Mouse (Mus musculus): ENCODE data around the gene Rbms1. TPM values are rescaled to one million over a fixed set of nuclear protein-coding genes. Genes with fewer than 3 reads are reported as not detected.
"Not testable (repeated sequence)": the region's sequence is repeated elsewhere in the genome, so short reads cannot be mapped to it uniquely, and the experiment has no call there.

The Rbms1 gene
- total RNA-seq, 2 experiments from 2014 or later, result 5.4 to 17.2 TPM

- no peak for ATAC-seq (replicated peaks; ENCODE audit: low FRiP score, poor library complexity, severe bottlenecking)
These were observed 106.9 kb downstream of the Rbms1 start for GRCm38 (mm10) chr2:60856097-60856496.

GRCm38 (mm10) chr2:60855006-60855405 lies 108.0 kb downstream of the Rbms1 start:
- no peak for ATAC-seq (replicated peaks; ENCODE audit: low FRiP score, poor library complexity, severe bottlenecking)

GRCm38 (mm10) chr2:60851898-60852297 lies 111.1 kb downstream of the Rbms1 start:
- ATAC-seq (replicated peaks; ENCODE audit: low FRiP score, poor library complexity, severe bottlenecking), result no peak

GRCm38 (mm10) chr2:60851057-60851718 lies 111.8 kb downstream of the Rbms1 start:
- ATAC-seq (replicated peaks; ENCODE audit: low FRiP score, poor library complexity, severe bottlenecking), result no peak

- no peak for ATAC-seq (replicated peaks; ENCODE audit: low FRiP score, poor library complexity, severe bottlenecking)
These were observed 114.5 kb downstream of the Rbms1 start for GRCm38 (mm10) chr2:60848478-60848877.

GRCm38 (mm10) chr2:60847984-60848383 lies 115.0 kb downstream of the Rbms1 start:
- ATAC-seq (replicated peaks; ENCODE audit: low FRiP score, poor library complexity, severe bottlenecking), result no peak

GRCm38 (mm10) chr2:60845316-60845894 lies 117.6 kb downstream of the Rbms1 start:
- no peak for ATAC-seq (replicated peaks; ENCODE audit: low FRiP score, poor library complexity, severe bottlenecking)

GRCm38 (mm10) chr2:60844259-60844658 lies 118.7 kb downstream of the Rbms1 start:
- no peak for ATAC-seq (replicated peaks; ENCODE audit: low FRiP score, poor library complexity, severe bottlenecking)

GRCm38 (mm10) chr2:60843633-60844032 lies 119.4 kb downstream of the Rbms1 start:
- no peak for ATAC-seq (replicated peaks; ENCODE audit: low FRiP score, poor library complexity, severe bottlenecking)

GRCm38 (mm10) chr2:60842976-60843375 lies 120.0 kb downstream of the Rbms1 start:
- no peak for ATAC-seq (replicated peaks; ENCODE audit: low FRiP score, poor library complexity, severe bottlenecking)

- no peak for ATAC-seq (replicated peaks; ENCODE audit: low FRiP score, poor library complexity, severe bottlenecking)
These were observed 122.1 kb downstream of the Rbms1 start for GRCm38 (mm10) chr2:60840922-60841321.

- no peak for ATAC-seq (replicated peaks; ENCODE audit: low FRiP score, poor library complexity, severe bottlenecking)
These were observed 123.5 kb downstream of the Rbms1 start for GRCm38 (mm10) chr2:60839498-60839897.

- no peak for ATAC-seq (replicated peaks; ENCODE audit: low FRiP score, poor library complexity, severe bottlenecking)
These were observed 124.1 kb downstream of the Rbms1 start for GRCm38 (mm10) chr2:60838856-60839255.

GRCm38 (mm10) chr2:60837616-60838015 lies 125.4 kb downstream of the Rbms1 start:
- no peak for ATAC-seq (replicated peaks; ENCODE audit: low FRiP score, poor library complexity, severe bottlenecking)

GRCm38 (mm10) chr2:60836237-60836636 lies 126.8 kb downstream of the Rbms1 start:
- no peak for ATAC-seq (replicated peaks; ENCODE audit: low FRiP score, poor library complexity, severe bottlenecking)

- ATAC-seq (replicated peaks; ENCODE audit: low FRiP score, poor library complexity, severe bottlenecking), result no peak
These were observed 128.7 kb downstream of the Rbms1 start for GRCm38 (mm10) chr2:60834293-60834692.

- ATAC-seq (replicated peaks; ENCODE audit: low FRiP score, poor library complexity, severe bottlenecking), result no peak
These were observed 130.7 kb downstream of the Rbms1 start for GRCm38 (mm10) chr2:60832254-60832653.

GRCm38 (mm10) chr2:60830464-60830863 lies 132.5 kb downstream of the Rbms1 start:
- ATAC-seq (replicated peaks; ENCODE audit: low FRiP score, poor library complexity, severe bottlenecking), result not testable (repeated sequence)

- ATAC-seq (replicated peaks; ENCODE audit: low FRiP score, poor library complexity, severe bottlenecking), result no peak
These were observed 134.0 kb downstream of the Rbms1 start for GRCm38 (mm10) chr2:60828908-60829462.

GRCm38 (mm10) chr2:60827152-60827428 lies 135.9 kb downstream of the Rbms1 start:
- ATAC-seq (replicated peaks; ENCODE audit: low FRiP score, poor library complexity, severe bottlenecking), result no peak

GRCm38 (mm10) chr2:60826406-60827151 lies 136.4 kb downstream of the Rbms1 start:
- ATAC-seq (replicated peaks; ENCODE audit: low FRiP score, poor library complexity, severe bottlenecking), result no peak
